Mouse (Mus musculus): ENCODE results near the gene Itga2. TPM values are rescaled to one million over a fixed set of nuclear protein-coding genes. Genes with fewer than 3 reads are reported as not detected.

The Itga2 gene
- polyA plus RNA-seq, 1 experiment, result 1.3 TPM

- TF ChIP-seq CTCF (IDR thresholded peaks at IDR 0.05; ENCODE audit: borderline replicate concordance, insufficient read depth, low read length) (no peak), POLR2A (IDR thresholded peaks at IDR 0.05; ENCODE audit: low read depth, low read length) (no peak)
- no peaks in the 10 kb centered on the region for H3K4me1 ChIP-seq (ENCODE audit: control insufficient read depth, insufficient read depth, low read length)
- H3K27ac ChIP-seq (ENCODE audit: insufficient read depth, low read length), result no peak overlapping the region
- H3K4me3 ChIP-seq (ENCODE audit: insufficient read depth, low read length), result no peak overlapping the region
Observed at GRCm38 (mm10) chr13:114887695-114888094, 44.2 kb downstream of the Itga2 start.

DNA sequence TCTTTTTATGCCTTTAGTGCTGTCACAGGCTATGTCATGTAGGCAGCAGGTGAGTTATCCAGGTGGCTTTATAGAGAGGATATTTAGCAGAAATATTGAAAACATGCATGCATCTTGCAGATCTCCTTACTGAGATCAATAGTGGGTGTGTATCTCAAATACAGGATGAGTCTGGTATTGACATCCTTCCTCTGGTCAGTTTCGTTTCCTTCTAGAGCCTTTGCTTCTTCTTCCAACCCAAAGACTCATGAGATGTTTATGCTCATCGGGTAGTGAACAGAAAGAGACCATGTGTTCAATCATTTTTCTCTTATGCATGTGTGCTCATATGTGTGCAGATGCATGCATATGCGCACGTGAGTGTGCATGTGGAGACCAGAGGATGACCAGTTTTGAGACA, 44.6 kb downstream of the Itga2 start:
- TF ChIP-seq POLR2A (IDR thresholded peaks at IDR 0.05; ENCODE audit: low read depth, low read length) (no peak), CTCF (IDR thresholded peaks at IDR 0.05; ENCODE audit: borderline replicate concordance, insufficient read depth, low read length) (no peak)
- Histone ChIP-seq H3K4me3 (ENCODE audit: insufficient read depth, low read length) (no peak overlapping the region), H3K4me1 (ENCODE audit: control insufficient read depth, insufficient read depth, low read length) (no peaks in the 10 kb centered on the region), H3K27ac (ENCODE audit: insufficient read depth, low read length) (no peak overlapping the region)

GRCm38 (mm10) chr13:114885171-114885570, 46.7 kb downstream of the Itga2 start:
- Histone ChIP-seq H3K27ac (ENCODE audit: insufficient read depth, low read length) (no peak overlapping the region), H3K4me3 (ENCODE audit: insufficient read depth, low read length) (no peak overlapping the region), H3K4me1 (ENCODE audit: control insufficient read depth, insufficient read depth, low read length) (no peaks in the 10 kb centered on the region)
- TF ChIP-seq CTCF (IDR thresholded peaks at IDR 0.05; ENCODE audit: borderline replicate concordance, insufficient read depth, low read length) (no peak), POLR2A (IDR thresholded peaks at IDR 0.05; ENCODE audit: low read depth, low read length) (no peak)

- Histone ChIP-seq H3K4me3 (ENCODE audit: insufficient read depth, low read length) (no peak overlapping the region), H3K27ac (ENCODE audit: insufficient read depth, low read length) (no peak overlapping the region), H3K4me1 (ENCODE audit: control insufficient read depth, insufficient read depth, low read length) (0 out of 2 replicates have a peak, but pooled peaks cover 2% of the 10 kb centered on the region)
- TF ChIP-seq CTCF (IDR thresholded peaks at IDR 0.05; ENCODE audit: borderline replicate concordance, insufficient read depth, low read length) (no peak), POLR2A (IDR thresholded peaks at IDR 0.05; ENCODE audit: low read depth, low read length) (no peak)
Observed at GRCm38 (mm10) chr13:114878667-114879066, 53.2 kb downstream of the Itga2 start.

DNA sequence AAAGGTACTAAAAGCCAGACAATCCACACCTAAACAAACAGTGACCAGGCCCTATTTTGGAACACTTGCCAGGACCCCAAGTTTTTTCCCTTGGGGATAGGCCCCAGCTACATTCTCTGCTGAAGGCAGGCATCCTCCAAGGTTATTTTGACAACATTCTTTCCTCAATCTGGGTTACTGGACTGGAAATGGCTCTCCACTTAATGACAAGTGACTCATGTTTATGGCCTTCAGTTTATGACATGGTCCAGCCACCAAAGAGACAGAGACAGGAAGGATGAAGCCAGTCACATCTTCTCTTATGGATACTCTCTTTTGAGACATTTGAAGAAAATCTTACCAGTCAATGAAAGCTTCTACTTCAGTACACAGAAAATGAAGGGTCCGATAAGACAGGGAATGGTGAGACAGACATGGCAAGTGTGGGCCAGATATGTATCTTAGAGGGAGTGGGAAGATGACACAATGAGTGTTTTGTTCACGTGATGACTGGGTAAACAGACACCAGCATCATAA, 55.8 kb downstream of the Itga2 start:
- Histone ChIP-seq H3K4me3 (ENCODE audit: insufficient read depth, low read length) (no peak overlapping the region), H3K4me1 (ENCODE audit: control insufficient read depth, insufficient read depth, low read length) (0 out of 2 replicates have a peak, but pooled peaks cover 2% of the 10 kb centered on the region), H3K27ac (ENCODE audit: insufficient read depth, low read length) (peak overlapping the region; percentile 26; the same call in 1 of the 2 replicates)
- no peak for TF ChIP-seq POLR2A (IDR thresholded peaks at IDR 0.05; ENCODE audit: low read depth, low read length)

- no peak overlapping the region for H3K27ac ChIP-seq (ENCODE audit: insufficient read depth, low read length)
- no peak overlapping the region for H3K4me3 ChIP-seq (ENCODE audit: insufficient read depth, low read length)
- TF ChIP-seq CTCF (IDR thresholded peaks at IDR 0.05; ENCODE audit: borderline replicate concordance, insufficient read depth, low read length), result no peak
- no peak for TF ChIP-seq POLR2A (IDR thresholded peaks at IDR 0.05; ENCODE audit: low read depth, low read length)
- H3K4me1 ChIP-seq (ENCODE audit: control insufficient read depth, insufficient read depth, low read length), result 0 out of 2 replicates have a peak, but pooled peaks cover 2% of the 10 kb centered on the region
Observed at GRCm38 (mm10) chr13:114874738-114875137, 57.2 kb downstream of the Itga2 start.

DNA sequence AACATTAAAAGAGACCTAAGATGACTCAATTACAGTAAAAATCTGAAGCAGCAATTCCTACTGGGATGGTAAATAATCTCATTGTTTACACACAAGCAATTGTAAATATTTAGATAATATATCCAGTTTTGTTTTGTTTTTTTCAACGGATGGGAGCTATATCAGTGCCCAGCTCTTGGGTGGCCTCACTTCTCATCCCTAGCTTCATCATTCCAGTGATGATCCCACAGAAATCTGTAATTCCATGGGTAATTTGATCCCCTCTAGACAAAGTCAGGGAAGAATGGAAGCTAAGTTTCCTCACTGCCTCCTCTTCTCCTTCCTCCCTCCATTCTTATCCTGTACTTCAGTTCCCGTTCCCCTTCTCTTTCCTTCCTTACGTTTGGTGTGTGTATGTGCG, 74.4 kb downstream of the Itga2 start:
- Histone ChIP-seq H3K4me3 (ENCODE audit: insufficient read depth, low read length) (no peak overlapping the region), H3K27ac (ENCODE audit: insufficient read depth, low read length) (no peak overlapping the region), H3K4me1 (ENCODE audit: control insufficient read depth, insufficient read depth, low read length) (0 out of 2 replicates have a peak, but pooled peaks cover 2% of the 10 kb centered on the region)
- no peak for TF ChIP-seq CTCF (IDR thresholded peaks at IDR 0.05; ENCODE audit: borderline replicate concordance, insufficient read depth, low read length)

DNA sequence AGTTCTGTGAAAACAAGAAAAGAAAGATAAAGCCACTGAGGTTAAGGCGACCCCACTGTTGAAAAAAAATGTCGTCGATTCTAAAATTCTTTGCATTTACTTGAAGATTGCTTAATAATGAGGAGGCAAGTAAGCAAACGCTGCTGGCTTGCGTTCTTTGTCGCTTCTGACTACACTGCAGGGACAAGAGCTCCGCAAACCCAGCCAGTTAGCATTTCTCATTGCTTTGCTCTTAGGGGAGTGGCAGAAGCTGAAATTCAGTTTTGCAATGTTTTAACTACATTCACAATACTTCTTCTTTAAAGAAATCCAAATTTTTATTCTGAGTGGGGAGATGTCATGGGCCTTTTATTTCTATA, 75.7 kb downstream of the Itga2 start:
- H3K4me1 ChIP-seq (ENCODE audit: control insufficient read depth, insufficient read depth, low read length), result 0 out of 2 replicates have a peak, but pooled peaks cover 2% of the 10 kb centered on the region
- TF ChIP-seq POLR2A (IDR thresholded peaks at IDR 0.05; ENCODE audit: low read depth, low read length) (no peak), CTCF (IDR thresholded peaks at IDR 0.05; ENCODE audit: borderline replicate concordance, insufficient read depth, low read length) (no peak)
- H3K4me3 ChIP-seq (ENCODE audit: insufficient read depth, low read length), result no peak overlapping the region
- H3K27ac ChIP-seq (ENCODE audit: insufficient read depth, low read length), result no peak overlapping the region

DNA sequence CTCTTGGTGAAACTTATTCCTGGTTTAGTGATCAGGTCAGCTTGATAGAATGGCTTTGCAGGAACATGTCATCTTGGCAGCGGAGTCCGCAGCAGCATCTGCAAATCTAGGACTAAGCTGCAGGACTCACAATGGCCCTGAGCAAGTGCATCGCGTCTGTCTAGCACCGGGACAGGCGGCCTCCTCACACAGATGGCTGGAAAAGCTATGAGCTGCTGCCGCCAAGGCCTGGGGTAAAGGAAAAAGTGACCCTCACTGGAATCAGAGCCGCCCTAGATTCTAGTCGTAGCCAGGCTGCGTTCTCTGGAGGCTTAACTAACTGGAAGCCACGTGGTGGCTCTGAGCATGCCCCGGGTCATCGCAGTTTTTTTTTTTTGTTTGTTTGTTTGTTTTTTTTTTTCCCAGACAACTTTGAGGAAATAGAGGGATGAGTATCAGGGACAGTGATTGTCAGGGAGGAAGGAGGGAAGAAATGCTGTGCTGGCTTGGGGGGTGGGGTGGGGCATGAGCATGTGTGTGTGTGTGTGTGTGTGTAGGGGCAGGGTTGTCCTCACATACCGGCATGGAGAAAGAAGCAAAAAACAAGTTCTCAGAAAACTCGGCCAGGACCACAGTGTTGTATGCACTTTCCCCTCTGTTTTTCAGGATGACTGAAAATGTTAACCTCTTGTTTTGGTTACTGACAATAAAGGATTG, 76.2 kb downstream of the Itga2 start:
- H3K4me3 ChIP-seq (ENCODE audit: insufficient read depth, low read length), result no peak overlapping the region
- TF ChIP-seq CTCF (IDR thresholded peaks at IDR 0.05; ENCODE audit: borderline replicate concordance, insufficient read depth, low read length) (no peak), POLR2A (IDR thresholded peaks at IDR 0.05; ENCODE audit: low read depth, low read length) (no peak)

DNA sequence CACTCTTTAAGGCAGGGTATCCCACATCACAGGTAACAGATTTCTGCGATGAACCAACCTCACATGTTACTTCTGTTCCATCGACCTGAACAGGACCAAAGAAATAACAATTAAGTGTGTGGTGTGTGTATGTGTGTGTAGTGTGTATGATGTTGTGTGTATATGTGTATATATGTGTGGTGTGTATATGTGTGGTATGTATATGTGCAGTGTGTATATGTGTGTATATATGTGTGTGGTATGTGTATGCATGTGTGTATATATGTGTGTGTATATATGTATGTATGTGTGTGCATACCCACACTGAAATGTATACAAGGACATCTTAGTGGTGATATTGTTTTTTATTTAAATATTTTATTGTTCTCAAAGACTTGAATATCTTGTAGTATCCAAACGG, 77.5 kb downstream of the Itga2 start:
- no peak for TF ChIP-seq POLR2A (IDR thresholded peaks at IDR 0.05; ENCODE audit: low read depth, low read length)
- no peak for TF ChIP-seq CTCF (IDR thresholded peaks at IDR 0.05; ENCODE audit: borderline replicate concordance, insufficient read depth, low read length)
- Histone ChIP-seq H3K4me1 (ENCODE audit: control insufficient read depth, insufficient read depth, low read length) (no peaks in the 10 kb centered on the region), H3K4me3 (ENCODE audit: insufficient read depth, low read length) (no peak overlapping the region), H3K27ac (ENCODE audit: insufficient read depth, low read length) (no peak overlapping the region)

More for the DNA sequence above, 76.2 kb downstream of the Itga2 start:
- Histone ChIP-seq H3K4me1 (ENCODE audit: control insufficient read depth, insufficient read depth, low read length) (0 out of 2 replicates have a peak, but pooled peaks cover 2% of the 10 kb centered on the region), H3K27ac (ENCODE audit: insufficient read depth, low read length) (no peak overlapping the region)
